Mouse (Mus musculus) E14TG2a.4 (cell line): ENCODE measurements around the gene Ttc16.

ENCODE experiments used
- CTCF ChIP-seq: conservative IDR thresholded peaks from 2 replicates; pipeline ENCODE4 v1.5.1; 2014; ENCODE audit warnings: low read length
- POU5F1 ChIP-seq: IDR thresholded peaks from 2 replicates; pipeline ENCODE4 v1.6.1; 2014; ENCODE audit warnings: low read length, borderline replicate concordance

DNA sequence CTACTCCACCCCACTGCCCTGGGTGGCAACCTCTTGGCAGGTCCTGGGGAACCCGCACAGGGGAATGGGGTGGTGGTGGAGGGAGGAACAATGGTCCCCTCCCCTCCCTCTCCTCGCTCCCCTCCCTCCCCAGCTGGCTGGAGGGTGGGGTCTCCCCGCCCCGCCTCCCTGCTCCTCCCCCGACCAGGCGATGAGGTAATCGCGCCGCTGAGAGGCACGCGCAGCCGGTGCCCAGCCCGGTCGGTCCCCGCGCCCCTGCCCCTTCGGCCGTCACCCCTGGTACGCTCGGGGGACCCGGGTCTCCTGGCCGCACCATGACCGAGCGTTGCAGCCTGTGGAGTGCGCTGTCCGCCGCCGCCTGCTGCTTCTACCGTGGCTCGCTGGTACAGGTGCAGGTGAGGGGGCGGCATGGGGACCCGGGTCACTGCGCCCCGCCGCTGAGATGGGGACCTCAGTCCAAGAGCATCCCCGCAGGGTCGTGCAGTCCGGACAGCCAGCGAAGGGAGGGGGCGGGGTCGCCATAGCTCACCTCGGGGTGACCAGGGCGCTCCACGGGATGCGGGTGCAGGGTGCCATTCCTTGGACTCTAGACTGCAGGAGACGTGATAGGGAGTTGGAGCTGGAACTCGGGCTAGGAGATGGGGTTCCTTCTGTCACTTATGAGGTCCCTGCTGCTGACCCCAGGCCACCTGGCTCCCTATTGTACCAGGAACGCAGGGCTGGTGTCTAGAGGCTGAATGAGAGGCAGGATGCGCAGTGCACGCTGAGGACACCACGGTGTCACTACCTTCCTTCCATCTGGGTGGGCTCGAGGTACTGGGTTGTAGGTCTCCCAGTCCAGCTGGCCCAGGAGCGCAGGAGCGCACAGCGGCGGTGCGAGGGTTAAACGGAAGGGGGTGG lies 33.9 kb downstream of the Ttc16 start:
- no peak for TF ChIP-seq CTCF
- no peak for TF ChIP-seq POU5F1
